Mouse (Mus musculus) lung, adult 2 months (tissue): ENCODE data around the gene Gdpd1.

Experiments used
- CTCF ChIP-seq: fragments of 200-500 bp; IDR thresholded peaks from 2 replicates; pipeline ENCODE4 v1.5.1; 2011; ENCODE audit warnings: mild to moderate bottlenecking, low read length, control low read depth; ENCODE audit not compliant: insufficient read depth
- POLR2A ChIP-seq: fragments of 200-500 bp; IDR thresholded peaks from 2 replicates; pipeline ENCODE4 v1.6.1; 2011; ENCODE audit warnings: low read depth, mild to moderate bottlenecking, control low read depth, low read length, borderline replicate concordance; ENCODE audit errors: extremely low read depth

- TF ChIP-seq CTCF: no peak
- no peak for TF ChIP-seq POLR2A
Measured at GRCm38 (mm10) chr11:87018081-87018480, 55.8 kb downstream of the Gdpd1 start.
